Mouse (Mus musculus): ENCODE data around the gene Slc5a2. TPM values are rescaled to one million over a fixed set of nuclear protein-coding genes. Genes with fewer than 3 reads are reported as not detected.
A peak's percentile ranks its signal among the peaks of the same experiment; 100 is the strongest.

Slc5a2 gene
- not detected in 2 replicates for polyA plus RNA-seq (2015; fragmentation: Nextera tagmentation; extraction: Ambion mirVana)

DNA sequence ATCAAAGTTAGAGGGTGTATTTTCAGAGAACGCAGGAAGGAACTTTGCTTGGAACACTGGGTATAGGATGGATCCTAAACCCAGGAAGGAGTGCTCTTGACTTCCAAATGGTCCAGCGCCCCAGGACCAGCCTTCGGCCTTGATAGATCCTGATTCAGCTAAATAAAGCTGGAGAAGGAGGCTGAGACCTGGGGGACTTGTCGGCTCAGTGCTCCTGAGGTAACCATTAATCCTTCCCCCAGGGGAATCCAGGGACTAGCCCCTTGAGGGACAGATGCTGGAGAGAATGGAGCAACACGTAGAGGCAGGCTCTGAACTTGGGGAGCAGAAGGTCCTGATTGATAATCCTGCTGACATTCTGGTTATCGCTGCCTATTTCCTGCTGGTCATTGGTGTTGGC, at the start of gene Slc5a2:
Slc5a2 (plus strand) TSS at position 247 of the 400 bp plus-strand sequence.
- Histone ChIP-seq H3K9me3 (no peaks in the 10 kb centered on the region), H3K27ac (no peak within 1 kb of the TSS), H3K9ac (replicated peaks) (no peak within 1 kb of the TSS), H3K4me2 (replicated peaks) (no peak within 1 kb of the TSS), H3K4me3 (replicated peaks) (no peak within 1 kb of the TSS), H3K4me1 (replicated peaks) (no peaks in the 10 kb centered on the region), H3K36me3 (peaks cover 3% of the 10 kb centered on the region), H3K27me3 (no peaks in the 10 kb centered on the region; the same call in 1 of the 2 replicates)
- no peak for ATAC-seq
- 84% methylated on average over 6 of the region's 6 CpGs for WGBS

DNA sequence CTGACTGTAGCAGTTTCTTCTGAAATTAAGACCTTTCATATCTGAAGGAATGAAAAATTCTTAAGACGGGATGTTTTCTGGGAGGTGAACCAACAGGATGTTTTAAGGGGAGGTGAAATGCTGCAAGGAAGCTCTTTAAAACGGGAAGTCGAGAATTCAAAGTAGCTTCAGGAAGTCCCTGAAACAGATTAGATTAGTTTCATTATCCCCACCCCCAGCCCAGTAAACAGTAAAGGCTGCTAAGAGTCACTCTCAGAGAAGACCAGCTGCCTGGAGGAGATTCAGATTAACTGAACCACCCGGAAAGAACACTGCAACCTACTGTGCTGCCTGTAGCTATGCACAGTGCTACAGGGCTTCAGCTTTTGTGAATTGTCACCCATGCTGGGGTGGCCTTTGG, 45.5 kb upstream of the Slc5a2 start:
- WGBS, result 84% methylated on average over 4 of the region's 4 CpGs
- no peak for ATAC-seq
- no peak overlapping the region for H3K9ac ChIP-seq (replicated peaks)

DNA sequence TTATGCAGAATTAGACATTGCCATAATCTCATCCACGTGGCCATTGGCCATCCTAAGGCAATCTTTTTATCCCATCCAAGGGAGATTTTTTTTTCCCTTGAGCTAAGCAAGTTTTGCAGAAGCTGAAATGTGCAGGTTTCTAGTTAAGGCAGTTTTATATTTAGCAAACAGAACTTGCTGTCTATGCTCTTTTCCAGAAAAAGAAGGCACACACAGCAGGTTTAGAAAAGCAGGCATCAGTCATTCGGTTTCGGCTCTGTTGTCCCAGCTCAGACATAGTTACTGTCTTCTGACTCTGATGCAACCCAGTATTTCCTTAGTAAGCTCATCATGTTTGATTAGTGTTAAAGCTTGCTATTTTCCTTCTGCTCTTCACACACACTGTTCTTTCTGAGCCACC, 44.5 kb upstream of the Slc5a2 start:
- no peak overlapping the region for H3K4me3 ChIP-seq (replicated peaks)
- no peak overlapping the region for H3K4me2 ChIP-seq (replicated peaks)
- no peak overlapping the region for H3K27ac ChIP-seq
- no peaks in the 10 kb centered on the region for H3K27me3 ChIP-seq
- 85% methylated on average over 3 of the region's 3 CpGs for WGBS
- H3K36me3 ChIP-seq, result no peaks in the 10 kb centered on the region
- H3K9me3 ChIP-seq, result no peaks in the 10 kb centered on the region
- no peak overlapping the region for H3K9ac ChIP-seq (replicated peaks)
- ATAC-seq, result no peak
- no peaks in the 10 kb centered on the region for H3K4me1 ChIP-seq (replicated peaks)

More for the DNA sequence above, 45.5 kb upstream of the Slc5a2 start:
- no peaks in the 10 kb centered on the region for H3K4me1 ChIP-seq (replicated peaks)
- H3K4me2 ChIP-seq (replicated peaks), result no peak overlapping the region
- no peak overlapping the region for H3K27ac ChIP-seq
- no peak overlapping the region for H3K4me3 ChIP-seq (replicated peaks)
- no peaks in the 10 kb centered on the region for H3K36me3 ChIP-seq
- H3K27me3 ChIP-seq, result no peaks in the 10 kb centered on the region
- no peaks in the 10 kb centered on the region for H3K9me3 ChIP-seq

GRCm38 (mm10) chr7:128231741-128232140, 33.7 kb upstream of the Slc5a2 start:
- peaks cover 3% of the 10 kb centered on the region for H3K4me1 ChIP-seq (replicated peaks)
- H3K4me3 ChIP-seq (replicated peaks), result no peak overlapping the region
- H3K9ac ChIP-seq (replicated peaks), result no peak overlapping the region
- no peak for ATAC-seq
- H3K4me2 ChIP-seq (replicated peaks), result no peak overlapping the region
- 49% methylated on average over 8 of the region's 8 CpGs for WGBS
- H3K36me3 ChIP-seq, result peaks cover 4% of the 10 kb centered on the region; the same call in 1 of the 2 replicates
- H3K9me3 ChIP-seq, result no peaks in the 10 kb centered on the region
- H3K27me3 ChIP-seq, result no peaks in the 10 kb centered on the region
- H3K27ac ChIP-seq, result no peak overlapping the region

- Histone ChIP-seq H3K9ac (replicated peaks) (no peak overlapping the region), H3K36me3 (peaks cover 4% of the 10 kb centered on the region; the same call in 1 of the 2 replicates), H3K4me3 (replicated peaks) (no peak overlapping the region), H3K4me1 (replicated peaks) (peaks cover 19% of the 10 kb centered on the region), H3K27me3 (no peaks in the 10 kb centered on the region), H3K27ac (no peak overlapping the region), H3K4me2 (replicated peaks) (no peak overlapping the region), H3K9me3 (no peaks in the 10 kb centered on the region)
- 86% methylated on average over 2 of the region's 2 CpGs for WGBS
- ATAC-seq, result no peak
Measured at GRCm38 (mm10) chr7:128234796-128235195, 30.7 kb upstream of the Slc5a2 start.

GRCm38 (mm10) chr7:128235481-128235880, 30.0 kb upstream of the Slc5a2 start:
- Histone ChIP-seq H3K9me3 (no peaks in the 10 kb centered on the region), H3K4me1 (replicated peaks) (peaks cover 19% of the 10 kb centered on the region), H3K36me3 (peaks cover 11% of the 10 kb centered on the region), H3K4me2 (replicated peaks) (no peak overlapping the region), H3K9ac (replicated peaks) (no peak overlapping the region), H3K27ac (no peak overlapping the region), H3K4me3 (replicated peaks) (no peak overlapping the region), H3K27me3 (no peaks in the 10 kb centered on the region)
- ATAC-seq, result no peak
- WGBS, result 87% methylated on average over 1 of the region's 1 CpGs

DNA sequence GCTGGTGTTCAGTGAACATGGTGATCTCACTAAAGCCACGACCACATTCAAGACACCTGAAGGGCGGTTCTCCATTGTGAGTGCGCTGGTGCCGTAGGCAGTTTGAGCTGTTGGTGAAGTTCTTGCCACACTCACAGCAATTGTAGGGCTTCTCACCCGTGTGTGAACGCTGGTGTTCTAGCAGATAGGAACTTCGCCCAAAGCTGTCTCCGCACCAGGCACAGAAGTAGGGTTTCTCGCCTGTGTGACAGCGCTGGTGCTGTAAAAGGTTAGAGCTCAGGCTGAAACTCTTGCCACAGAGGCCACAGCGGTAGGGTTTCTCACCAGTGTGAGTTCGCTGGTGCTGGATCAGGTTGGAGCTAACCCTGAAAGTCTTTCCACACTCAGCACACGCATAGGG, 29.0 kb upstream of the Slc5a2 start:
- H3K9ac ChIP-seq (replicated peaks), result peak overlapping the region; percentile 76; the same call in 1 of the 2 replicates
- no peak for ATAC-seq
- H3K36me3 ChIP-seq, result peaks cover 20% of the 10 kb centered on the region
- no peaks in the 10 kb centered on the region for H3K27me3 ChIP-seq
- peak overlapping the region; percentile 90 for H3K4me2 ChIP-seq (replicated peaks)
- H3K27ac ChIP-seq, result no peak overlapping the region
- H3K4me1 ChIP-seq (replicated peaks), result peaks cover 19% of the 10 kb centered on the region
- no peak overlapping the region for H3K4me3 ChIP-seq (replicated peaks)
- WGBS, result 96% methylated on average over 13 of the region's 13 CpGs
- no peaks in the 10 kb centered on the region for H3K9me3 ChIP-seq

DNA sequence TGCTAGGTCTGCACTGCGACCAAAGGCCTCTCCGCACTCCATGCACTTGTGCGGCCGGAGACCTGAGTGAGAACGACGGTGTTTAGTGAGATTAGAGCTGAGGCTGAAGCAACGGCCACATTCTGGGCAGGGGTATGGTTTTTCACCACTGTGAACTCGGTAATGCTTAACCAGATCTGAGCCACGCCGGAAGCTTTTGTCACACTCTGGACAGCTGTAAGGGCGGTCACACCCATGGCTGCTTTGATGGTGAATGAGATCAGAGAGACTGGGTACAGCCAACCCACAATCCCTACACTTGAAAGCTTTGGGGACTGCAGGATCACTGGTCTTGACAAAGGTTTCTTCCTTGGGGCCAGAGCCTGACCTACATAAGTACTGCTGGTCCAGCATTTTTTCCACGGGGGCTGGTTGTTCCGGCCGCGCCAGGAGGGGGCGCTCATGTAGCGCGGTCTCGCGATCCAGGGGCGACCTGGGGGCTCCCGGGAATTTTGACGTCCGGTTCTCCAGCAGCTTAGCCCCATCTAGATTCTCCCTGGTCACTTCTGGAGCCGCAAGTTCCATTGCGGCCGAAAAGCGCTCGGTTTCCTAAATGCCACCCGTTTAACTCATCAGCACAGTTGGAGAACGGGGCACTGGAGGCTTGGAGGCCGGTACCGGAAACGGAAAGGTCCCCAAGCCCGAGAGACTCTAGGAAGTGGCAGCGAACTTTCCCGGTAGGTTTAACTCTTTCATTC, 28.4 kb upstream of the Slc5a2 start, which contains the start of gene Armc5:
Armc5 (plus strand) TSS at position 487 of the 737 bp plus-strand sequence.
- 26% methylated on average over 37 of the region's 37 CpGs for WGBS
- peak within 1 kb of the TSS; percentile 97 for H3K27ac ChIP-seq
- H3K9ac ChIP-seq (replicated peaks), result peak within 1 kb of the TSS; percentile 76
- H3K9me3 ChIP-seq, result no peaks in the 10 kb centered on the region
- peaks cover 25% of the 10 kb centered on the region for H3K36me3 ChIP-seq
- ATAC-seq, result peak; percentile 3
- peak within 1 kb of the TSS; percentile 69 for H3K4me3 ChIP-seq (replicated peaks)
- peak within 1 kb of the TSS; percentile 90 for H3K4me2 ChIP-seq (replicated peaks)
- H3K27me3 ChIP-seq, result no peaks in the 10 kb centered on the region
- peaks cover 19% of the 10 kb centered on the region for H3K4me1 ChIP-seq (replicated peaks)

GRCm38 (mm10) chr7:128237593-128237926, 27.9 kb upstream of the Slc5a2 start:
- Histone ChIP-seq H3K36me3 (peaks cover 30% of the 10 kb centered on the region), H3K27me3 (no peaks in the 10 kb centered on the region), H3K9ac (replicated peaks) (peak overlapping the region; percentile 76), H3K27ac (peak overlapping the region; percentile 97), H3K4me3 (replicated peaks) (peak overlapping the region; percentile 69), H3K4me1 (replicated peaks) (peaks cover 19% of the 10 kb centered on the region), H3K4me2 (replicated peaks) (peak overlapping the region; percentile 90), H3K9me3 (no peaks in the 10 kb centered on the region)
- ATAC-seq, result peak; percentile 68
- under 1% methylated on average over 25 of the region's 25 CpGs for WGBS

GRCm38 (mm10) chr7:128237927-128238778, 27.3 kb upstream of the Slc5a2 start, which contains the start of gene 9130023H24Rik:
TSS of gene 9130023H24Rik (minus strand) at chr7:128238031.
- peak within 1 kb of the TSS; percentile 76 for H3K9ac ChIP-seq (replicated peaks)
- H3K27me3 ChIP-seq, result no peaks in the 10 kb centered on the region
- WGBS, result under 1% methylated on average over 72 of the region's 72 CpGs
- peak within 1 kb of the TSS; percentile 90 for H3K4me2 ChIP-seq (replicated peaks)
- no peaks in the 10 kb centered on the region for H3K9me3 ChIP-seq
- peak within 1 kb of the TSS; percentile 69 for H3K4me3 ChIP-seq (replicated peaks)
- H3K4me1 ChIP-seq (replicated peaks), result peaks cover 19% of the 10 kb centered on the region
- H3K36me3 ChIP-seq, result peaks cover 36% of the 10 kb centered on the region
- peak; percentile 91 for ATAC-seq
- peak within 1 kb of the TSS; percentile 97 for H3K27ac ChIP-seq

DNA sequence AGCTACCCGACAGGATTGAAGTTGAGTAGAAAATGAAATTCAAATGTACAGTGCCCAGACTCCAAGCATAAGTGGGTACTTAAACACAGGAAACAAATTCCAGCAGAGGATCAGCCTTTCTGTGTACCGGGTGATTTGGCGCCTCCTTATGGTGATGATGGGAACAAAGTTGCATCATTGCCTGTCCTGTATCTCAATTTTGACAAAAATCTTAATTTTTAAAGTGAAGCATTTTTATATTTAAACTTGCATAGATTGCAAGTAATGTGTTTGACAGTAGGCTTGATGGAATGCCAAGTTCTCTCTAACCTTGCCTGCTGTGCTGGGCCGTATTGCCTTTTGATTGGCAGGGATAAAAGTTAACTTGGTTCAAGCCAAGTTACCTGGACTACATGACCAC, 26.5 kb upstream of the Slc5a2 start:
- H3K36me3 ChIP-seq, result peaks cover 40% of the 10 kb centered on the region
- H3K4me1 ChIP-seq (replicated peaks), result peaks cover 19% of the 10 kb centered on the region
- H3K27ac ChIP-seq, result no peak overlapping the region; the same call in 1 of the 2 replicates
- ATAC-seq, result no peak
- no peaks in the 10 kb centered on the region for H3K9me3 ChIP-seq
- peak overlapping the region; percentile 90 for H3K4me2 ChIP-seq (replicated peaks)
- 25% methylated on average over 4 of the region's 4 CpGs for WGBS
- H3K9ac ChIP-seq (replicated peaks), result no peak overlapping the region
- H3K4me3 ChIP-seq (replicated peaks), result peak overlapping the region; percentile 69
- H3K27me3 ChIP-seq, result 0 out of 2 replicates have a peak, but pooled peaks cover under 1% of the 10 kb centered on the region
